Mouse (Mus musculus) heart, embryonic 16.5 days (tissue): ENCODE measurements around the gene Denr. TPM values are rescaled to one million over a fixed set of nuclear protein-coding genes. Genes with fewer than 3 reads are reported as not detected.

Experiments
- ATAC-seq: fragments of 200-750 bp; cut with Nextera tagmentation; replicated peaks from 2 replicates; pipeline ENCODE4 v1.8.0; 2017; ENCODE audit warnings: moderate number of reproducible peaks; ENCODE audit not compliant: insufficient read depth, low FRiP score; ENCODE audit errors: extremely low read depth
- H3K27ac ChIP-seq: fragments of 300-500 bp; sonication (generic); 2 replicates; pipeline ENCODE4 v1.5.1; 2014; ENCODE audit warnings: mild to moderate bottlenecking, low read length, control low read depth, moderate library complexity
- H3K27me3 ChIP-seq: fragments of 300-500 bp; sonication (generic); 2 replicates; pipeline ENCODE4 v1.6.1; 2014; ENCODE audit warnings: low read length, mixed read lengths; ENCODE audit not compliant: control insufficient read depth, insufficient read depth
- H3K36me3 ChIP-seq: fragments of 300-500 bp; sonication (generic); 2 replicates; pipeline ENCODE4 v1.6.1; 2014; ENCODE audit not compliant: control insufficient read depth, insufficient read depth
- H3K4me1 ChIP-seq: fragments of 300-500 bp; sonication (generic); 2 replicates; pipeline ENCODE4 v1.6.1; 2014; ENCODE audit warnings: low read length, mixed read lengths; ENCODE audit not compliant: control insufficient read depth, insufficient read depth
- H3K4me2 ChIP-seq: fragments of 300-500 bp; sonication (generic); 2 replicates; pipeline ENCODE4 v1.6.1; 2014; ENCODE audit warnings: low read depth, mild to moderate bottlenecking, control low read depth, low read length
- H3K4me3 ChIP-seq: fragments of 300-500 bp; sonication (generic); 2 replicates; pipeline ENCODE4 v1.5.1; 2014; ENCODE audit warnings: mild to moderate bottlenecking, control low read depth, low read length
- H3K9ac ChIP-seq: fragments of 300-500 bp; sonication (generic); 2 replicates; pipeline ENCODE4 v1.6.1; 2014; ENCODE audit warnings: low read length, control low read depth
- H3K9me3 ChIP-seq: fragments of 300-500 bp; sonication (generic); replicated peaks from 2 replicates; pipeline ENCODE4 v1.6.1; 2016; ENCODE audit warnings: low read length; ENCODE audit not compliant: control insufficient read depth
- whole genome bisulfite sequencing: fragments of 180-500 bp; shearing (Covaris S2); extraction: QIAGEN DNeasy Blood & Tissue Kit; methylation state at CpG from one replicate; pipeline ENCODE4 v1.1.7; 2014; 5-methylcytosine and 5-hydroxymethylcytosine counted together
- polyA plus RNA-seq: library from polyadenylated mRNA; unstranded; fragments of >200 nt; fragmentation: Nextera tagmentation; extraction: Ambion mirVana; gene quantifications from 2 replicates; pipeline ENCODE4 v1.2.1, GENCODE M21; 2015

Gene Denr
- polyA plus RNA-seq, 1 experiment from 2014 or later = 96.2 TPM

GRCm38 (mm10) chr5:123952365-123953045 lies 45.5 kb downstream of the Denr start:
- Histone ChIP-seq H3K27me3 (no peaks in the 10 kb centered on the region), H3K27ac (no peak overlapping the region), H3K4me3 (no peak overlapping the region), H3K36me3 (no peaks in the 10 kb centered on the region), H3K4me2 (no peak overlapping the region), H3K9me3 (no peaks in the 10 kb centered on the region), H3K4me1 (peaks cover 11% of the 10 kb centered on the region; the same call in 1 of the 2 replicates), H3K9ac (no peak overlapping the region)
- WGBS = 57% methylated on average over 5 of the region's 5 CpGs
- no peak for ATAC-seq

GRCm38 (mm10) chr5:123957213-123957612 lies 50.2 kb downstream of the Denr start:
- Histone ChIP-seq H3K36me3 (no peaks in the 10 kb centered on the region), H3K27me3 (no peaks in the 10 kb centered on the region), H3K9me3 (no peaks in the 10 kb centered on the region), H3K4me1 (peaks cover 9% of the 10 kb centered on the region; the same call in 1 of the 2 replicates), H3K27ac (no peak overlapping the region), H3K4me3 (no peak overlapping the region), H3K9ac (no peak overlapping the region), H3K4me2 (no peak overlapping the region)
- ATAC-seq = no peak
- WGBS = 91% methylated on average over 8 of the region's 8 CpGs

GRCm38 (mm10) chr5:123959018-123959417 lies 52.0 kb downstream of the Denr start:
- H3K4me1 ChIP-seq = peaks cover 7% of the 10 kb centered on the region; the same call in 1 of the 2 replicates
- H3K9ac ChIP-seq = no peak overlapping the region

GRCm38 (mm10) chr5:123960129-123960528 lies 53.2 kb downstream of the Denr start:
- Histone ChIP-seq H3K36me3 (no peaks in the 10 kb centered on the region), H3K27ac (no peak overlapping the region), H3K4me2 (no peak overlapping the region), H3K9me3 (no peaks in the 10 kb centered on the region), H3K4me3 (no peak overlapping the region), H3K9ac (no peak overlapping the region), H3K27me3 (no peaks in the 10 kb centered on the region), H3K4me1 (peaks cover 1% of the 10 kb centered on the region; the same call in 1 of the 2 replicates)
- 73% methylated on average over 8 of the region's 8 CpGs for WGBS
- no peak for ATAC-seq

More at GRCm38 (mm10) chr5:123959018-123959417, 52.0 kb downstream of the Denr start:
- Histone ChIP-seq H3K9me3 (no peaks in the 10 kb centered on the region), H3K27me3 (no peaks in the 10 kb centered on the region), H3K4me2 (no peak overlapping the region), H3K4me3 (no peak overlapping the region), H3K27ac (no peak overlapping the region), H3K36me3 (no peaks in the 10 kb centered on the region)
- no peak for ATAC-seq
- 84% methylated on average over 3 of the region's 3 CpGs for WGBS

GRCm38 (mm10) chr5:123961046-123961445 lies 54.1 kb downstream of the Denr start:
- 81% methylated on average over 12 of the region's 12 CpGs for WGBS
- ATAC-seq = no peak
- no peaks in the 10 kb centered on the region for H3K27me3 ChIP-seq

GRCm38 (mm10) chr5:123964208-123964607 lies 57.2 kb downstream of the Denr start:
- Histone ChIP-seq H3K4me2 (no peak overlapping the region), H3K27me3 (no peaks in the 10 kb centered on the region)

More at GRCm38 (mm10) chr5:123961046-123961445, 54.1 kb downstream of the Denr start:
- H3K4me3 ChIP-seq = no peak overlapping the region
- no peaks in the 10 kb centered on the region for H3K9me3 ChIP-seq
- no peak overlapping the region for H3K27ac ChIP-seq
- H3K36me3 ChIP-seq = no peaks in the 10 kb centered on the region
- no peaks in the 10 kb centered on the region for H3K4me1 ChIP-seq
- H3K4me2 ChIP-seq = no peak overlapping the region
- H3K9ac ChIP-seq = no peak overlapping the region

GRCm38 (mm10) chr5:123966759-123967158 lies 59.8 kb downstream of the Denr start:
- ATAC-seq = no peak
- H3K9ac ChIP-seq = no peak overlapping the region
- no peaks in the 10 kb centered on the region for H3K9me3 ChIP-seq
- no peaks in the 10 kb centered on the region for H3K27me3 ChIP-seq
- H3K4me2 ChIP-seq = no peak overlapping the region
- no peak overlapping the region for H3K27ac ChIP-seq
- no peaks in the 10 kb centered on the region for H3K4me1 ChIP-seq
- H3K4me3 ChIP-seq = no peak overlapping the region
- H3K36me3 ChIP-seq = no peaks in the 10 kb centered on the region
- WGBS = 92% methylated on average over 2 of the region's 2 CpGs

More at GRCm38 (mm10) chr5:123964208-123964607, 57.2 kb downstream of the Denr start:
- Histone ChIP-seq H3K4me3 (no peak overlapping the region), H3K27ac (no peak overlapping the region), H3K9me3 (no peaks in the 10 kb centered on the region), H3K4me1 (no peaks in the 10 kb centered on the region), H3K36me3 (no peaks in the 10 kb centered on the region), H3K9ac (no peak overlapping the region)
- ATAC-seq = no peak
- WGBS = 74% methylated on average over 4 of the region's 4 CpGs

GRCm38 (mm10) chr5:123968468-123968867 lies 61.5 kb downstream of the Denr start:
- no peaks in the 10 kb centered on the region for H3K9me3 ChIP-seq

GRCm38 (mm10) chr5:123969216-123969615 lies 62.2 kb downstream of the Denr start:
- H3K4me3 ChIP-seq = no peak overlapping the region
- ATAC-seq = no peak
- H3K9ac ChIP-seq = no peak overlapping the region
- H3K4me1 ChIP-seq = no peaks in the 10 kb centered on the region
- H3K9me3 ChIP-seq = no peaks in the 10 kb centered on the region
- 70% methylated on average over 8 of the region's 8 CpGs for WGBS
- no peaks in the 10 kb centered on the region for H3K36me3 ChIP-seq
- H3K27me3 ChIP-seq = peaks cover 8% of the 10 kb centered on the region
- no peak overlapping the region for H3K27ac ChIP-seq
- H3K4me2 ChIP-seq = no peak overlapping the region

More at GRCm38 (mm10) chr5:123968468-123968867, 61.5 kb downstream of the Denr start:
- 61% methylated on average over 5 of the region's 5 CpGs for WGBS
- no peaks in the 10 kb centered on the region for H3K4me1 ChIP-seq
- H3K4me3 ChIP-seq = no peak overlapping the region
- ATAC-seq = no peak
- no peaks in the 10 kb centered on the region for H3K36me3 ChIP-seq
- no peak overlapping the region for H3K4me2 ChIP-seq
- peaks cover 8% of the 10 kb centered on the region for H3K27me3 ChIP-seq
- H3K27ac ChIP-seq = no peak overlapping the region
- H3K9ac ChIP-seq = no peak overlapping the region
